Mouse (Mus musculus) activated CD4-positive, CD25-positive, alpha-beta regulatory T cell (primary cell): ENCODE results near the gene Scgb1b24. TPM values are rescaled to one million over a fixed set of nuclear protein-coding genes. Genes with fewer than 3 reads are reported as not detected.

Source experiments
- polyA plus RNA-seq, 2 experiments: library from polyadenylated mRNA; unstranded; fragments of 100-300 nt; shearing (Covaris generic); gene quantifications; one replicate each; pipeline ENCODE4 v1.2.1; 2017

The Scgb1b24 gene
- not detected for polyA plus RNA-seq

DNA sequence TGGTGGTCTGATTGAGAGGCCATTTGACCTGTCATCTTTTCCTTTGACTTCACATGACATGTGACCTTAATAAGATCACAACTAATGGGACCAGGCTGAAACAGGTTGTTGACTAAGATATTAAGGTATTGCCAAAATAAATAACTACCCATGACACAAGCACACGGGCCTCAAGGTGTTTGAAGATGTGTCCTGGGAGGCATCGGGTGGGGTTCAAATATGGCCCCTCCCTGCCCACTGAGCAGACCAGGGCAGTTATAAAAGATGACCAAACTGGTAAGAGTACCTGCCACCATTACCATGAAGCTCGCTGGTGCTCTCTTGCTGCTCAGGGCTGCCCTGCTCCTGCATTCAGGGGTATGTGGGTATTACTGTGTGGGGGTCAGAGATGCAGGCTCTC is at the start of gene Scgb1b24:
Scgb1b24 (plus strand) TSS at position 301 of the 400 bp plus-strand sequence.

GRCm38 (mm10) chr7:33739212-33739611 is 4.4 kb upstream of the Scgb1b24 start, which contains the start of gene Scgb2b24:
Scgb2b24 (minus strand) TSS chr7:33739312.

Other genes starting within 250 kb of the Scgb1b24 start
- gene Scgb2b21, start 223.3 kb upstream of the Scgb1b24 start, polyA plus RNA-seq, result not detected
- gene Scgb2b24, start 4.5 kb upstream of the Scgb1b24 start, polyA plus RNA-seq, result not detected
- gene Scgb2b26, start 201.2 kb downstream of the Scgb1b24 start, polyA plus RNA-seq, result not detected